Mouse (Mus musculus) heart, adult 2 months (tissue): ENCODE data around the gene A730061H03Rik.

Experiments
- CTCF ChIP-seq: fragments of 200-600 bp; IDR thresholded peaks from 2 replicates; pipeline ENCODE4 v1.8.1; 2022; ENCODE audit warnings: antibody characterized with exemption, mild to moderate bottlenecking, moderate library complexity
- POLR2A ChIP-seq: fragments of 200-500 bp; IDR thresholded peaks from 2 replicates; pipeline ENCODE4 v1.6.1; 2011; ENCODE audit warnings: mild to moderate bottlenecking, low read depth, low read length, control low read depth; ENCODE audit not compliant: insufficient read depth

DNA sequence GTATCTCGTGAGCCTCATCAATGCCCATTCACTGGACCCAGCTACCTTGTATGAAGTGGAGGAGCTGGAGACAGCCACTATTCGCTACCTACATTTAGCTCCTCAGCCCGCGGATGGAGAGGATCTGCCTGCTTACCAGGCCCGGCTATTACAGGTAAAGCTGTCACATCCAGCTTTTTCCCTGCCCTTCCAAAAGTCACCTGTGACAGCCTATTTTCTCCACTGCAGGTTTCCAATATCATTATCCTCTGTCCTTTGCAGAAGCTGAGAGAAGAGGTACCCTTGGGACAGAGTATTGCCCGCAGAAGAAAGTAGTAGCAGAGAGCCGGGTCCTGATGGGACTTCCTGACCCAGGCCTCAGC, 43.0 kb upstream of the A730061H03Rik start, which contains the start of gene Irf9:
- TF ChIP-seq POLR2A (no peak), CTCF (no peak)
